Mouse (Mus musculus): Measurements from ENCODE around the gene Pgm5. TPM values are rescaled to one million over a fixed set of nuclear protein-coding genes. Genes with fewer than 3 reads are reported as not detected.

Pgm5 gene
- polyA plus RNA-seq, 1 experiment, result not detected

- TF ChIP-seq GATA1 (IDR thresholded peaks at IDR 0.05; ENCODE audit: low read length), result no peak
These were observed 185.2 kb downstream of the Pgm5 start for GRCm38 (mm10) chr19:24676429-24676828.

GRCm38 (mm10) chr19:24673762-24674161 is 187.9 kb downstream of the Pgm5 start, which contains the start of gene Tmem252:
Gene Tmem252 (plus strand): TSS chr19:24674008.
- no peak for TF ChIP-seq GATA1 (IDR thresholded peaks at IDR 0.05; ENCODE audit: low read length)

- TF ChIP-seq GATA1 (IDR thresholded peaks at IDR 0.05; ENCODE audit: low read length), result no peak
These were observed 188.3 kb downstream of the Pgm5 start for GRCm38 (mm10) chr19:24673331-24673730.

GRCm38 (mm10) chr19:24672366-24672960 is 189.2 kb downstream of the Pgm5 start:
- no peak for TF ChIP-seq GATA1 (IDR thresholded peaks at IDR 0.05; ENCODE audit: low read length)

GRCm38 (mm10) chr19:24671571-24671970 is 190.1 kb downstream of the Pgm5 start:
- TF ChIP-seq GATA1 (IDR thresholded peaks at IDR 0.05; ENCODE audit: low read length), result no peak

- TF ChIP-seq GATA1 (IDR thresholded peaks at IDR 0.05; ENCODE audit: low read length), result no peak
These were observed 194.1 kb downstream of the Pgm5 start for GRCm38 (mm10) chr19:24667527-24667926.

- TF ChIP-seq GATA1 (IDR thresholded peaks at IDR 0.05; ENCODE audit: low read length), result no peak
These were observed 195.9 kb downstream of the Pgm5 start for GRCm38 (mm10) chr19:24665771-24666170.

GRCm38 (mm10) chr19:24662346-24662745 is 199.3 kb downstream of the Pgm5 start:
- TF ChIP-seq GATA1 (IDR thresholded peaks at IDR 0.05; ENCODE audit: low read length), result no peak

- TF ChIP-seq GATA1 (IDR thresholded peaks at IDR 0.05; ENCODE audit: low read length), result no peak
These were observed 204.7 kb downstream of the Pgm5 start for GRCm38 (mm10) chr19:24656981-24657380.

- no peak for TF ChIP-seq GATA1 (IDR thresholded peaks at IDR 0.05; ENCODE audit: low read length)
These were observed 208.3 kb downstream of the Pgm5 start for GRCm38 (mm10) chr19:24653230-24653799.

GRCm38 (mm10) chr19:24652342-24653019 is 209.2 kb downstream of the Pgm5 start:
- no peak for TF ChIP-seq GATA1 (IDR thresholded peaks at IDR 0.05; ENCODE audit: low read length)

- no peak for TF ChIP-seq GATA1 (IDR thresholded peaks at IDR 0.05; ENCODE audit: low read length)
These were observed 210.1 kb downstream of the Pgm5 start for GRCm38 (mm10) chr19:24651595-24651994.

GRCm38 (mm10) chr19:24650428-24650827 is 211.2 kb downstream of the Pgm5 start:
- no peak for TF ChIP-seq GATA1 (IDR thresholded peaks at IDR 0.05; ENCODE audit: low read length)

GRCm38 (mm10) chr19:24648016-24648415 is 213.6 kb downstream of the Pgm5 start:
- TF ChIP-seq GATA1 (IDR thresholded peaks at IDR 0.05; ENCODE audit: low read length), result no peak

- no peak for TF ChIP-seq GATA1 (IDR thresholded peaks at IDR 0.05; ENCODE audit: low read length)
These were observed 215.4 kb downstream of the Pgm5 start for GRCm38 (mm10) chr19:24646162-24646829.

- no peak for TF ChIP-seq GATA1 (IDR thresholded peaks at IDR 0.05; ENCODE audit: low read length)
These were observed 216.7 kb downstream of the Pgm5 start for GRCm38 (mm10) chr19:24644971-24645370.
